Mouse (Mus musculus) left cerebral cortex, adult 9 months (tissue): ENCODE measurements at regions not wholly inside any gene's neighbourhood (a gene's known extent, or its start where the extent isn't known, plus 50 kb on each side); places are given as distances from the start of the nearest gene placed in this dataset.
"Not testable (repeated sequence)": the region's sequence is repeated elsewhere in the genome, so short reads cannot be mapped to it uniquely, and the experiment has no call there.

Experiments
- DNase-seq, 2 experiments: peaks; one replicate each; pipeline ENCODE4 v3.0.0; 2022; ENCODE audit warnings: low spot score in 2 of 2

- no peak for DNase-seq
Observed at GRCm38 (mm10) chr2:166475624-166476023, 238.0 kb downstream of the Prex1 start.

- DNase-seq = peak in 1 of 2 experiments; percentile 47
Observed at GRCm38 (mm10) chr2:166474601-166475000, 239.0 kb downstream of the Prex1 start.

GRCm38 (mm10) chr2:166471257-166471753 is 242.3 kb downstream of the Prex1 start:
- no peak for DNase-seq

- no peak for DNase-seq
Observed at GRCm38 (mm10) chr2:166469046-166469593, 244.5 kb downstream of the Prex1 start.

GRCm38 (mm10) chr2:166467137-166467536 is 246.5 kb downstream of the Prex1 start:
- no peak for DNase-seq

GRCm38 (mm10) chr2:166465531-166465930 is 248.1 kb downstream of the Prex1 start:
- DNase-seq = no peak

GRCm38 (mm10) chr2:166463539-166463938 is 250.1 kb downstream of the Prex1 start:
- peak in 1 of 2 experiments; percentile 57 for DNase-seq

GRCm38 (mm10) chr2:166461956-166462355 is 251.7 kb downstream of the Prex1 start:
- DNase-seq = no peak

- no peak for DNase-seq
Observed at GRCm38 (mm10) chr2:166461103-166461502, 252.5 kb downstream of the Prex1 start.

- no peak for DNase-seq
Observed at GRCm38 (mm10) chr2:166459955-166460354, 253.7 kb downstream of the Prex1 start.

- no peak for DNase-seq
Observed at GRCm38 (mm10) chr2:166458953-166459352, 254.7 kb downstream of the Prex1 start.

- DNase-seq = no peak
Observed at GRCm38 (mm10) chr2:166457381-166458172, 256.1 kb downstream of the Prex1 start.

- not testable (repeated sequence) for DNase-seq
Observed at GRCm38 (mm10) chr2:166454160-166454888, 259.3 kb downstream of the Prex1 start.

GRCm38 (mm10) chr2:166450964-166451363 is 262.7 kb downstream of the Prex1 start:
- DNase-seq = no peak

- DNase-seq = no peak
Observed at GRCm38 (mm10) chr2:166450380-166450779, 263.3 kb downstream of the Prex1 start.

- no peak for DNase-seq
Observed at GRCm38 (mm10) chr2:166448724-166449123, 264.9 kb downstream of the Prex1 start.

GRCm38 (mm10) chr2:166448161-166448560 is 265.5 kb downstream of the Prex1 start:
- DNase-seq = peak in 1 of 2 experiments; percentile 47

GRCm38 (mm10) chr2:166446536-166446935 is 267.1 kb downstream of the Prex1 start:
- DNase-seq = no peak

- not testable (repeated sequence) for DNase-seq
Observed at GRCm38 (mm10) chr2:166445824-166446223, 267.8 kb downstream of the Prex1 start.

- no peak for DNase-seq
Observed at GRCm38 (mm10) chr2:166442997-166443396, 270.6 kb downstream of the Prex1 start.

GRCm38 (mm10) chr2:166439847-166440775 is 273.5 kb downstream of the Prex1 start:
- peak in 1 of 2 experiments; percentile 58 for DNase-seq
